ENCODE assay signal across 16 mouse cellular contexts in the genomic region with DNA sequence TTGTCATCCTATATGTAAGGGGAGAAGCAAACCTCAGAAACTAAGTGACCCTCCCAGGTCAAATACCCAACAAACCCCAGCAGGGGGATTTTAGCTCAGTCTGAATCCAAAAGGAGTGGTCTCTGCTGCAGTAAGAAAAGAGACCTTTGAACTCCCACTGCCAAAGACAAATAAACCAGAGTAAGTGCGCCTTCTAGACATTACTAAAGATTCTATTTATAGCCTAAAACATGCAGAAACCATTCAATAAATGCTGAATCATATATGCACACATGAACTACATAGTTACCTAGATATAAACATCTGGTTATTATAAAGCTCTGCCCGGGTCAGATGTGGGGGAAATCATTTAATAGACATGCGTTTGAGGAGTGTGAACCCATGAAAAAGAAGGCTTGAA.
"Had no signal": no experiment of that assay in that cellular context is flagged by ENCODE, and none has a peak within 500 bp of the region (broad histone marks: within the 10 kb centered on the region; RNA-seq: fewer than 3 reads in every experiment).

No protein-coding gene starts in this region.

- H3K36me3 ChIP-seq: limb, embryonic 10.5 days; liver, embryonic 15.5 days; midbrain, embryonic 15.5 days; neural tube, embryonic 13.5 days had no signal

- H3K4me2 ChIP-seq: liver, embryonic 11.5 days; liver, embryonic 15.5 days; midbrain, embryonic 11.5 days; midbrain, embryonic 15.5 days; neural tube, embryonic 13.5 days had no signal

- DNase-seq: kidney, postnatal 10 days; kidney, postnatal 4 days; lung, adult 2 months; lung, postnatal 36 days; retina, postnatal 1 day; right cerebral cortex, postnatal 14 days; thymus, postnatal 4 days had no signal

- H3K27ac ChIP-seq: left cerebral cortex, adult 2 months; limb, embryonic 10.5 days; liver, embryonic 15.5 days; midbrain, embryonic 15.5 days; neural tube, embryonic 13.5 days had no signal

- H3K9ac ChIP-seq: liver, embryonic 15.5 days; midbrain, embryonic 15.5 days; neural tube, embryonic 13.5 days had no signal

- ATAC-seq: lung, postnatal 0 days; midbrain, embryonic 15.5 days had no signal

- H3K4me3 ChIP-seq: left cerebral cortex, adult 2 months; limb, embryonic 10.5 days; liver, embryonic 15.5 days; megakaryocyte, embryonic 14.5 days; midbrain, embryonic 15.5 days; neural tube, embryonic 13.5 days had no signal

- H3K9me3 ChIP-seq: limb, embryonic 10.5 days; liver, embryonic 15.5 days; midbrain, embryonic 15.5 days; neural tube, embryonic 13.5 days had no signal

- H3K27me3 ChIP-seq: liver, embryonic 15.5 days; megakaryocyte, embryonic 14.5 days; midbrain, embryonic 15.5 days; neural tube, embryonic 13.5 days had no signal
